11 mouse cellular contexts compared by ENCODE assay signal in genomic region chr6:86485943-86486640, GRCm38 (mm10). TPM values are rescaled to one million over a fixed set of nuclear protein-coding genes. Genes with fewer than 3 reads are reported as not detected.
DNase-seq lines count a peak whose midpoint lies in the region; ATAC-seq and TF ChIP-seq lines count a peak whose summit lies in the region.
"Had no signal": no experiment of that assay in that cellular context is flagged by ENCODE, and none has a peak within 500 bp of the region (broad histone marks: within the 10 kb centered on the region; RNA-seq: fewer than 3 reads in every experiment).

No protein-coding gene starts in this region.

- peak overlapping the region; percentile 9; the same call in 1 of the 2 replicates for H3K27ac ChIP-seq in heart, embryonic 10.5 days
- peak overlapping the region; percentile 94; the same call in 1 of the 2 replicates for H3K27ac ChIP-seq in lung, postnatal 0 days (ENCODE audit: low read length)

- no peaks in the 10 kb centered on the region for H3K36me3 ChIP-seq in heart, embryonic 10.5 days
- no peaks in the 10 kb centered on the region for H3K36me3 ChIP-seq in lung, postnatal 0 days (ENCODE audit: insufficient read depth, low read length)

- DNase-seq in heart, embryonic 10.5 days (ENCODE audit: low spot score): no peak
- no peak for DNase-seq in heart, adult 9 months (ENCODE audit: low spot score in 2 of 2)
- no peak for DNase-seq in lung, postnatal 0 days (ENCODE audit: low spot score)
- no peak for DNase-seq in lung, postnatal 25 days (ENCODE audit: low spot score)
- peak; percentile 35 for DNase-seq in brain, embryonic 14.5 days (ENCODE audit: low read depth)
- peak; percentile 70 for DNase-seq in kidney, postnatal 14 days
- no peak for DNase-seq in urinary bladder, postnatal 25 days (ENCODE audit: low spot score)
- DNase-seq in T-cell, adult 2 months (ENCODE audit: low spot score): no peak
- DNase-seq: cerebellum, adult 9-10 months; thymus, adult 18-20 months had no signal

- no peak overlapping the region for H3K4me3 ChIP-seq in heart, embryonic 10.5 days
- H3K4me3 ChIP-seq in lung, postnatal 0 days (ENCODE audit: low read depth, low read length): no peak overlapping the region

- H3K4me1 ChIP-seq in heart, embryonic 10.5 days: peaks cover 34% of the 10 kb centered on the region
- peaks cover 11% of the 10 kb centered on the region for H3K4me1 ChIP-seq in lung, postnatal 0 days (ENCODE audit: insufficient read depth, low read depth, low read length)

- ATAC-seq in lung, postnatal 0 days: no peak

- WGBS in heart, embryonic 10.5 days: 89% methylated on average over 7 of the region's 7 CpGs
- WGBS in lung, postnatal 0 days: 81% methylated on average over 7 of the region's 7 CpGs

- TF ChIP-seq CTCF in lung, postnatal 0 days (IDR thresholded peaks at IDR 0.05): no peak
- TF ChIP-seq CTCF in brain, embryonic 14.5 days (IDR thresholded peaks at IDR 0.05; ENCODE audit: borderline replicate concordance, extremely low read depth, insufficient read depth, insufficient read length): no peak

- H3K4me2 ChIP-seq in lung, postnatal 0 days (replicated peaks; ENCODE audit: low read depth, low read length): no peak overlapping the region

- H3K9ac ChIP-seq in lung, postnatal 0 days (replicated peaks; ENCODE audit: low read depth): no peak overlapping the region

- no peaks in the 10 kb centered on the region for H3K27me3 ChIP-seq in heart, embryonic 10.5 days (ENCODE audit: insufficient read depth, poor library complexity, severe bottlenecking)
- no peaks in the 10 kb centered on the region for H3K27me3 ChIP-seq in lung, postnatal 0 days (replicated peaks; ENCODE audit: insufficient read depth, low read length)

- no peaks in the 10 kb centered on the region for H3K9me3 ChIP-seq in heart, embryonic 10.5 days
- H3K9me3 ChIP-seq in lung, postnatal 0 days (ENCODE audit: low read length): no peaks in the 10 kb centered on the region

- TF ChIP-seq EP300 in lung, postnatal 0 days (IDR thresholded peaks at IDR 0.05): no peak

- TF ChIP-seq POLR2A in brain, embryonic 14.5 days (IDR thresholded peaks at IDR 0.05; ENCODE audit: borderline replicate concordance, extremely low read depth, insufficient read depth, insufficient read length, poor library complexity, severe bottlenecking): no peak

RNA-seq across cellular contexts. Expression of gene Pcbp1, which starts 40.0 kb away (rescaled TPM):
- 411 and 428 TPM in 2 replicates for polyA plus RNA-seq in heart, embryonic 10.5 days (2016; fragmentation: Nextera tagmentation; extraction: Ambion mirVana)
- 317 and 353 TPM in 2 replicates for polyA plus RNA-seq in lung, postnatal 0 days (2015; fragmentation: Nextera tagmentation; extraction: Ambion mirVana)
- polyA plus RNA-seq in brain, embryonic 14.5 days (2012; rRNA removed): 240 and 297 TPM in 2 replicates

RNA-seq across cellular contexts. Expression of gene C87436, which starts 47.9 kb away (rescaled TPM):
- polyA plus RNA-seq in heart, embryonic 10.5 days (2016; fragmentation: Nextera tagmentation; extraction: Ambion mirVana): 16.6 and 18.0 TPM in 2 replicates
- 23.3 and 23.5 TPM in 2 replicates for polyA plus RNA-seq in lung, postnatal 0 days (2015; fragmentation: Nextera tagmentation; extraction: Ambion mirVana)
- polyA plus RNA-seq in brain, embryonic 14.5 days (2012; rRNA removed): 18.0 and 21.2 TPM in 2 replicates

RNA-seq across cellular contexts. Expression of gene Gm44790, which starts 59.6 kb away (rescaled TPM):
- 1.1 TPM in 1 of 2 replicates, not detected in the other for polyA plus RNA-seq in heart, embryonic 10.5 days (2016; fragmentation: Nextera tagmentation; extraction: Ambion mirVana)
- polyA plus RNA-seq in lung, postnatal 0 days (2015; fragmentation: Nextera tagmentation; extraction: Ambion mirVana): not detected in 2 replicates
- polyA plus RNA-seq in brain, embryonic 14.5 days (2012; rRNA removed): 1.9 and 2.9 TPM in 2 replicates
- polyA plus RNA-seq: lung, embryonic 16.5 days had no signal

Comparison
In these comparisons a context has a peak if more than half of its experiments do, and no peak if none do; other contexts are left out.
1. DNase-seq: peak in brain, embryonic 14.5 days (single experiment) and kidney, postnatal 14 days (single experiment); none in heart, embryonic 10.5 days (single experiment), heart, adult 9 months (0 of 2), lung, postnatal 0 days (single experiment), lung, postnatal 25 days (single experiment), urinary bladder, postnatal 25 days (single experiment) and T-cell, adult 2 months (single experiment).